Mouse (Mus musculus) small intestine, adult 2 months (tissue): ENCODE measurements around the gene AL731706.1.

ENCODE experiments used
- CTCF ChIP-seq: fragments of 200-500 bp; IDR thresholded peaks from 2 replicates; pipeline ENCODE4 v1.5.1; 2012; ENCODE audit warnings: low read depth, mild to moderate bottlenecking, control low read depth, inconsistent platforms, low read length, moderate library complexity, mixed read lengths; ENCODE audit not compliant: insufficient replicate concordance, insufficient read length; ENCODE audit errors: extremely low read depth
- POLR2A ChIP-seq: fragments of 200-500 bp; IDR thresholded peaks from 2 replicates; pipeline ENCODE4 v1.6.1; 2012; ENCODE audit warnings: low read depth, mild to moderate bottlenecking, control low read depth, inconsistent platforms, low read length, moderate library complexity

- TF ChIP-seq CTCF (no peak), POLR2A (no peak)
These were observed 21.8 kb upstream of the AL731706.1 start for GRCm38 (mm10) chr2:136913021-136913420.
